In genomic region chr16:17509240-17509597, GRCm38 (mm10) we compare ENCODE assay signal across 8 mouse cellular contexts. TPM values are rescaled to one million over a fixed set of nuclear protein-coding genes. Genes with fewer than 3 reads are reported as not detected.
DNase-seq lines count a peak whose midpoint lies in the region; ATAC-seq and TF ChIP-seq lines count a peak whose summit lies in the region.

No protein-coding gene starts in this region.

- H3K36me3 ChIP-seq in heart, postnatal 0 days (replicated peaks; ENCODE audit: control insufficient read depth, insufficient read depth, low read length), result peaks cover 22% of the 10 kb centered on the region
- peaks cover 2% of the 10 kb centered on the region; the same call in 1 of the 2 replicates for H3K36me3 ChIP-seq in ES-E14 (ENCODE audit: control insufficient read depth, insufficient read depth, low read length, poor library complexity, severe bottlenecking)
- peaks cover 21% of the 10 kb centered on the region for H3K36me3 ChIP-seq in forebrain, postnatal 0 days (ENCODE audit: insufficient read depth)
- peaks cover 34% of the 10 kb centered on the region for H3K36me3 ChIP-seq in midbrain, embryonic 10.5 days

- peaks cover 10% of the 10 kb centered on the region for H3K4me1 ChIP-seq in heart, postnatal 0 days (ENCODE audit: control insufficient read depth, insufficient read depth)
- 0 out of 4 replicates have a peak, but pooled peaks cover 0 to 2% of the 10 kb centered on the region in 2 experiments for H3K4me1 ChIP-seq in ES-E14 (ENCODE audit: control insufficient read depth in 2 of 2, insufficient read depth in 2 of 2, low read length in 2 of 2, poor library complexity in 1 of 2)
- H3K4me1 ChIP-seq in forebrain, postnatal 0 days (ENCODE audit: insufficient read depth), result peaks cover 12% of the 10 kb centered on the region; the same call in 1 of the 2 replicates
- peaks cover 17% of the 10 kb centered on the region for H3K4me1 ChIP-seq in midbrain, embryonic 10.5 days

- TF ChIP-seq EP300 in heart, postnatal 0 days (IDR thresholded peaks at IDR 0.05; ENCODE audit: low read depth), result no peak

- peak overlapping the region; percentile 80 for H3K4me3 ChIP-seq in heart, postnatal 0 days (ENCODE audit: low read depth, low read length)
- peak overlapping the region; percentile 84 to 89 for H3K4me3 ChIP-seq in ES-E14 (ENCODE audit: insufficient read depth in 1 of 2, low read depth in 1 of 2, low read length in 2 of 2, poor library complexity in 1 of 2, severe bottlenecking in 1 of 2)
- H3K4me3 ChIP-seq in forebrain, postnatal 0 days (ENCODE audit: low read depth, low read length), result peak overlapping the region; percentile 61
- H3K4me3 ChIP-seq in midbrain, embryonic 10.5 days, result peak overlapping the region; percentile 82

- ATAC-seq in heart, postnatal 0 days (ENCODE audit: insufficient read depth, low read depth), result no peak
- no peak; the same call in 1 of the 2 replicates for ATAC-seq in forebrain, postnatal 0 days
- ATAC-seq in cerebellum, adult (ENCODE audit: insufficient number of reproducible peaks, low FRiP score, low TSS enrichment), result no peak

- in situ Hi-C loops in ES-E14 (cut with MboI; ENCODE audit: low sequenced_read_pairs in 2 of 2, unreplicated experiment in 2 of 2), result no loop called here

- no peak for DNase-seq in heart, postnatal 0 days (ENCODE audit: low spot score)
- no peak for DNase-seq in heart, adult 9 months (ENCODE audit: low spot score in 2 of 2)
- DNase-seq in ES-E14 (ENCODE audit: low read depth, low spot score), result peak; percentile 25
- DNase-seq in forebrain, postnatal 0 days, result no peak
- DNase-seq in midbrain, embryonic 10.5 days (ENCODE audit: low spot score), result no peak
- DNase-seq in T-cell, adult 2 months (ENCODE audit: low spot score), result no peak
- DNase-seq in embryo, embryonic 11 days, result no peak

- 7% methylated on average over 9 of the region's 9 CpGs for WGBS in heart, postnatal 0 days
- WGBS in forebrain, postnatal 0 days, result 8% methylated on average over 9 of the region's 9 CpGs
- WGBS in midbrain, embryonic 10.5 days, result 14% methylated on average over 9 of the region's 9 CpGs

- H3K27ac ChIP-seq in heart, postnatal 0 days (ENCODE audit: low read depth), result peak overlapping the region; percentile 96
- H3K27ac ChIP-seq in ES-E14 (ENCODE audit: insufficient read depth, low read depth, low read length, poor library complexity, severe bottlenecking), result no peak overlapping the region
- H3K27ac ChIP-seq in forebrain, postnatal 0 days (ENCODE audit: low read depth, low read length), result peak overlapping the region; percentile 95
- peak overlapping the region; percentile 94 for H3K27ac ChIP-seq in midbrain, embryonic 10.5 days (replicated peaks)

- H3K27me3 ChIP-seq in heart, postnatal 0 days (ENCODE audit: control insufficient read depth, insufficient read depth, low read length), result no peaks in the 10 kb centered on the region
- H3K27me3 ChIP-seq in forebrain, postnatal 0 days (ENCODE audit: insufficient read depth, low read length), result no peaks in the 10 kb centered on the region
- no peaks in the 10 kb centered on the region for H3K27me3 ChIP-seq in midbrain, embryonic 10.5 days (ENCODE audit: low read depth, poor library complexity, severe bottlenecking)

- no peak for TF ChIP-seq CTCF in heart, postnatal 0 days (IDR thresholded peaks at IDR 0.05; ENCODE audit: low read depth)
- no peak for TF ChIP-seq CTCF in forebrain, postnatal 0 days (IDR thresholded peaks at IDR 0.05; ENCODE audit: low read depth)

- peak overlapping the region; percentile 80 for H3K9ac ChIP-seq in heart, postnatal 0 days (replicated peaks; ENCODE audit: low read depth, low read length)
- H3K9ac ChIP-seq in ES-E14 (ENCODE audit: insufficient read depth, low read depth, low read length, poor library complexity, severe bottlenecking), result peak overlapping the region; percentile 89
- H3K9ac ChIP-seq in forebrain, postnatal 0 days, result peak overlapping the region; percentile 77

- no peaks in the 10 kb centered on the region for H3K9me3 ChIP-seq in heart, postnatal 0 days (replicated peaks; ENCODE audit: control insufficient read depth, low read length)
- H3K9me3 ChIP-seq in ES-E14 (ENCODE audit: control insufficient read depth, insufficient read depth, low read depth, low read length), result no peaks in the 10 kb centered on the region
- no peaks in the 10 kb centered on the region for H3K9me3 ChIP-seq in forebrain, postnatal 0 days (ENCODE audit: low read length)
- H3K9me3 ChIP-seq in midbrain, embryonic 10.5 days (replicated peaks), result no peaks in the 10 kb centered on the region

- peak overlapping the region; percentile 72 for H3K4me2 ChIP-seq in heart, postnatal 0 days (ENCODE audit: low read depth, low read length)
- H3K4me2 ChIP-seq in forebrain, postnatal 0 days (ENCODE audit: low read depth), result peak overlapping the region; percentile 70

TF ChIP-seq in ES-E14, 5 proteins besides CTCF, POLR2A, EP300 and RAD21:
- TF ChIP-seq ZC3H11A (IDR thresholded peaks at IDR 0.05; ENCODE audit: borderline replicate concordance, low read depth, low read length) (no peak), CHD2 (IDR thresholded peaks at IDR 0.05; ENCODE audit: low read depth, low read length) (no peak), HCFC1 (IDR thresholded peaks at IDR 0.05; ENCODE audit: borderline replicate concordance, insufficient read depth, low read length) (no peak), ZNF384 (IDR thresholded peaks at IDR 0.05; ENCODE audit: low read depth, low read length) (no peak), MAFK (IDR thresholded peaks at IDR 0.05; ENCODE audit: insufficient read depth, low read depth, low read length) (no peak)

RNA-seq across cellular contexts. Expression of gene Lztr1, which starts 0.7 kb away (rescaled TPM):
- 119 and 122 TPM in 2 replicates for total RNA-seq in heart, postnatal 0 days (2014; rRNA removed; ENCODE audit: low replicate concordance)
- 27.2 and 27.4 TPM in 2 replicates for polyA plus RNA-seq in heart, postnatal 0 days (2015; fragmentation: Nextera tagmentation; extraction: Ambion mirVana)
- 63.1 and 89.0 TPM in 2 replicates for total RNA-seq in ES-E14 (2012; rRNA removed)
- 206 and 244 TPM in 2 replicates for total RNA-seq in forebrain, postnatal 0 days (2014; rRNA removed)
- polyA plus RNA-seq in forebrain, postnatal 0 days (2015; fragmentation: Nextera tagmentation; extraction: Ambion mirVana), result 91.4 and 103 TPM in 2 replicates
- polyA plus RNA-seq in midbrain, embryonic 10.5 days (2016; fragmentation: Nextera tagmentation; extraction: Ambion mirVana), result 87.3 and 101 TPM in 2 replicates

RNA-seq across cellular contexts. Expression of gene Aifm3, which starts 19.8 kb away (rescaled TPM):
- 0.08 and 0.15 TPM in 2 replicates for total RNA-seq in heart, postnatal 0 days (2014; rRNA removed; ENCODE audit: low replicate concordance)
- polyA plus RNA-seq in heart, postnatal 0 days (2015; fragmentation: Nextera tagmentation; extraction: Ambion mirVana), result 0.41 and 0.48 TPM in 2 replicates
- 3.0 and 5.7 TPM in 2 replicates for total RNA-seq in ES-E14 (2012; rRNA removed)
- total RNA-seq in forebrain, postnatal 0 days (2014; rRNA removed), result 15.2 and 21.8 TPM in 2 replicates
- polyA plus RNA-seq in forebrain, postnatal 0 days (2015; fragmentation: Nextera tagmentation; extraction: Ambion mirVana), result 7.5 and 12.7 TPM in 2 replicates
- 2.6 and 3.5 TPM in 2 replicates for polyA plus RNA-seq in midbrain, embryonic 10.5 days (2016; fragmentation: Nextera tagmentation; extraction: Ambion mirVana)

RNA-seq across cellular contexts. Expression of gene Thap7, which starts 21.7 kb away (rescaled TPM):
- 40.9 and 49.2 TPM in 2 replicates for total RNA-seq in heart, postnatal 0 days (2014; rRNA removed; ENCODE audit: low replicate concordance)
- 28.8 and 31.9 TPM in 2 replicates for polyA plus RNA-seq in heart, postnatal 0 days (2015; fragmentation: Nextera tagmentation; extraction: Ambion mirVana)
- total RNA-seq in ES-E14 (2012; rRNA removed), result 24.4 and 32.9 TPM in 2 replicates
- 69.2 and 71.0 TPM in 2 replicates for total RNA-seq in forebrain, postnatal 0 days (2014; rRNA removed)
- polyA plus RNA-seq in forebrain, postnatal 0 days (2015; fragmentation: Nextera tagmentation; extraction: Ambion mirVana), result 58.3 and 64.4 TPM in 2 replicates
- polyA plus RNA-seq in midbrain, embryonic 10.5 days (2016; fragmentation: Nextera tagmentation; extraction: Ambion mirVana), result 52.0 and 56.9 TPM in 2 replicates

RNA-seq across cellular contexts. Expression of gene Lrrc74b, which starts 51.8 kb away (rescaled TPM):
- not detected in 2 replicates for total RNA-seq in heart, postnatal 0 days (2014; rRNA removed; ENCODE audit: low replicate concordance)
- 0.10 and 0.44 TPM in 2 replicates for polyA plus RNA-seq in heart, postnatal 0 days (2015; fragmentation: Nextera tagmentation; extraction: Ambion mirVana)
- total RNA-seq in ES-E14 (2012; rRNA removed), result 0.09 TPM in 1 of 2 replicates, not detected in the other
- total RNA-seq in forebrain, postnatal 0 days (2014; rRNA removed), result 3.0 and 3.5 TPM in 2 replicates
- polyA plus RNA-seq in forebrain, postnatal 0 days (2015; fragmentation: Nextera tagmentation; extraction: Ambion mirVana), result 2.3 and 4.1 TPM in 2 replicates
- 0.17 and 0.27 TPM in 2 replicates for polyA plus RNA-seq in midbrain, embryonic 10.5 days (2016; fragmentation: Nextera tagmentation; extraction: Ambion mirVana)

RNA-seq across cellular contexts. Expression of gene P2rx6, which starts 52.5 kb away (rescaled TPM):
- 0.31 TPM in 1 of 2 replicates, not detected in the other for total RNA-seq in heart, postnatal 0 days (2014; rRNA removed; ENCODE audit: low replicate concordance)
- 0.47 and 0.70 TPM in 2 replicates for polyA plus RNA-seq in heart, postnatal 0 days (2015; fragmentation: Nextera tagmentation; extraction: Ambion mirVana)
- total RNA-seq in ES-E14 (2012; rRNA removed), result 0.09 and 0.42 TPM in 2 replicates
- 1.3 and 1.9 TPM in 2 replicates for total RNA-seq in forebrain, postnatal 0 days (2014; rRNA removed)
- polyA plus RNA-seq in forebrain, postnatal 0 days (2015; fragmentation: Nextera tagmentation; extraction: Ambion mirVana), result 1.5 and 2.8 TPM in 2 replicates
- polyA plus RNA-seq in midbrain, embryonic 10.5 days (2016; fragmentation: Nextera tagmentation; extraction: Ambion mirVana), result 0.62 and 0.75 TPM in 2 replicates
